Mouse (Mus musculus) stomach, postnatal 0 days (tissue): ENCODE results near the gene Gzmm. TPM values are rescaled to one million over a fixed set of nuclear protein-coding genes. Genes with fewer than 3 reads are reported as not detected.

ENCODE experiments used
- ATAC-seq: fragments of 200-750 bp; cut with Nextera tagmentation; 2 replicates; pipeline ENCODE4 v1.8.0; 2017; ENCODE audit not compliant: low FRiP score, low TSS enrichment
- DNase-seq: peaks from one replicate; pipeline ENCODE4 v3.0.0-alpha.2; 2016; ENCODE audit warnings: low spot score
- H3K27ac ChIP-seq: fragments of 300-500 bp; sonication (generic); replicated peaks from 2 replicates; pipeline ENCODE4 v1.5.1; 2014; ENCODE audit warnings: mild to moderate bottlenecking, control low read depth
- H3K27me3 ChIP-seq: fragments of 300-500 bp; sonication (generic); 2 replicates; pipeline ENCODE4 v1.6.1; 2014; ENCODE audit warnings: low read length; ENCODE audit not compliant: control insufficient read depth, insufficient read depth
- H3K36me3 ChIP-seq: fragments of 300-500 bp; sonication (generic); 2 replicates; pipeline ENCODE4 v1.6.1; 2014; ENCODE audit warnings: low read length, mixed read lengths; ENCODE audit not compliant: control insufficient read depth, insufficient read depth
- H3K4me1 ChIP-seq: fragments of 300-500 bp; sonication (generic); replicated peaks from 2 replicates; pipeline ENCODE4 v1.6.1; 2014; ENCODE audit warnings: antibody characterized with exemption; ENCODE audit not compliant: control insufficient read depth, insufficient read depth
- H3K4me2 ChIP-seq: fragments of 300-500 bp; sonication (generic); replicated peaks from 2 replicates; pipeline ENCODE4 v1.6.1; 2014; ENCODE audit warnings: low read depth, mild to moderate bottlenecking, control low read depth, moderate library complexity
- H3K4me3 ChIP-seq: fragments of 300-500 bp; sonication (generic); 2 replicates; pipeline ENCODE4 v1.5.1; 2014; ENCODE audit warnings: low read depth, low read length, control low read depth
- H3K9ac ChIP-seq: fragments of 300-500 bp; sonication (generic); 2 replicates; pipeline ENCODE4 v1.6.1; 2014; ENCODE audit warnings: mild to moderate bottlenecking, low read length, control low read depth, mixed read lengths
- H3K9me3 ChIP-seq: fragments of 300-500 bp; sonication (generic); 2 replicates; pipeline ENCODE4 v1.6.1; 2016; ENCODE audit warnings: low read length; ENCODE audit not compliant: control insufficient read depth
- CTCF ChIP-seq: IDR thresholded peaks from 2 replicates; pipeline ENCODE4 v1.5.1; 2016; ENCODE audit warnings: antibody characterized with exemption, low read depth, mild to moderate bottlenecking, moderate library complexity
- EP300 ChIP-seq: optimal IDR thresholded peaks from 2 replicates; pipeline ENCODE3; 2016; ENCODE audit warnings: antibody characterized with exemption
- WGBS: fragments of 180-500 bp; shearing (Covaris S2); extraction: QIAGEN DNeasy Blood & Tissue Kit; methylation state at CpG from one replicate; pipeline ENCODE4 v1.1.7; 2014; 5-methylcytosine and 5-hydroxymethylcytosine counted together
- polyA plus RNA-seq: library from polyadenylated mRNA; unstranded; fragments of >200 nt; fragmentation: Nextera tagmentation; extraction: Ambion mirVana; gene quantifications from 2 replicates; pipeline ENCODE4 v1.2.1, GENCODE M21; 2015

The Gzmm gene
- polyA plus RNA-seq: 0.62 and 0.83 TPM in 2 replicates

DNA sequence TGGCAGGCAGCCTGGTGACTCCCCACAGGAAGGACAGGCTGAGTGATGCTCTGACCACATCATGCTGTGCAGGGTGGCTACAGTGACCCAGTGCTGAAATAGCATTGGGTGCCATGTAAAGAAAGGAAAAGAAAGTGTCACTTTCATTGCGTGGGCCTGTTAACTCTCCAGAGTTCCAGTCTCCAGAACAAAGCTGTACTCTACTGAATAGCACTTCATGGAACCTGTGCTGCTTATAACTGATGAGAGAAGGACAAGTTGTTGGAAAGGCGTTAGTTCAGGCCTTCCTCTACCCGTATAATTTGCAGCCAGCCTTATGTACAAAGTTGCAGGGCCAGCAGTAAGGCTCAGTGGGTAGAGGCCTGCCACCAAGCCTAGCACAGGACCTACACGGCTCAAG lies at the start of gene Gzmm:
TSS of gene Gzmm (plus strand) at position 301 of the 400 bp plus-strand sequence.
- Histone ChIP-seq H3K4me1 (peaks cover 4% of the 10 kb centered on the region; the same call in 1 of the 2 replicates), H3K9me3 (no peaks in the 10 kb centered on the region), H3K27me3 (no peaks in the 10 kb centered on the region), H3K4me2 (no peak within 1 kb of the TSS), H3K36me3 (peaks cover 20% of the 10 kb centered on the region), H3K4me3 (no peak within 1 kb of the TSS), H3K27ac (no peak within 1 kb of the TSS), H3K9ac (no peak within 1 kb of the TSS)
- no peak for DNase-seq
- TF ChIP-seq EP300: no peak
- TF ChIP-seq CTCF: no peak
- WGBS: 78% methylated on average over 4 of the region's 4 CpGs
- ATAC-seq: no peak

DNA sequence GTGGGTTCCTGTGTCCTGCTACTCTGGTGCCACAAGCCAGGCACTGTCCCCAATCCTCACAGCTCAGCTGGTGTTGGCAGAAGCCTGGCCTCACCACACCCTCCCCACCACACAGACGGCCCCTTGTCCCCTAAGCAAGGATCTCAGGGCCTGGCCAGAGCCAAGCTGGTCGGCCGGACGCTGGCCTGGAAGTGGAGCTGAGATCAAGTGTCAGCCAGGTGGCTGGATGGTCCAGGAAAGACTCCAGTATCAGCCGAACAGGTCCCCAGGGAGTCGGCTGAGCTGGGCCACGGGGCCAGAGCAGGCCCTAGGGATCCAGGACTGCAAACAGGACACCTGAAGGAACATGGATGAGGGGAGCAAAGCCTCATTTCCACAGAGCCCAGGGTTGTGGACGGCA lies 43.1 kb upstream of the Gzmm start, which contains the start of gene Odf3l2:
TSS of gene Odf3l2 (minus strand) at position 28 of the 400 bp plus-strand sequence.
- DNase-seq (no peak), ATAC-seq (no peak)
- Histone ChIP-seq H3K36me3 (no peaks in the 10 kb centered on the region), H3K9me3 (no peaks in the 10 kb centered on the region), H3K4me3 (no peak within 1 kb of the TSS), H3K27me3 (no peaks in the 10 kb centered on the region), H3K9ac (no peak within 1 kb of the TSS), H3K4me1 (no peaks in the 10 kb centered on the region), H3K27ac (no peak within 1 kb of the TSS), H3K4me2 (no peak within 1 kb of the TSS)
- TF ChIP-seq CTCF: no peak
- TF ChIP-seq EP300: no peak
- 57% methylated on average over 8 of the region's 8 CpGs for WGBS

DNA sequence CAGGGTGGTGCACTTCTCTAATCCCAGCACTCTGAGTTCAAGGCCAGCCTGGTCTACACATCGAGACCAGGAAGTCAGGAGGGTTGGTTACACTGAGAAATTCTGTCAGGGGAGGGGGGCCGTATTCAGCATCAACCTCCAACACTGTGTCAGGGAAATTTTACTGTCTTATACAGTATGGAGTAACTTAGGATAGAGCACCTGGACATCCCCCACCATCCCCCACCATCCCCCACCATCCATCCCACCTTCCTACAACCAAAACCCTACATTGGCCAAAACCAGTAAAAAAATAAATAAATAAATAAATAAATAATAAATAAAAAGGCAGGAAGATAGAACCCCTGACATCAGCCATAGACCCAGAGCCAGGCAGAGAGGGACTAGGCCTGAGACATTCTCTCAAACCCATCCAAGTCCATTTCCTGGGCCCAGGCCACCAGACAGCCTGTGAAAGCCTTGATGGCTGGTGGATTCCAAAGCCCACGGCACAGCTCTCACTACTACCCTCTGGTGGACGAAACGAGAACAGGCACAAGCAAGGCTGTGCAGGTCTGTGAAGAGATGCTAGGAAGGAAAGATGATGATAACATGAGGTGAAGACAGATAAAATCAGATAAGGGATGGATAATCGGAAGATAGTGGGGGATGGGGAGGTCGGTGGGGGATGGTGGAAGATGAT lies 39.6 kb upstream of the Gzmm start:
- 26% methylated on average over 7 of the region's 7 CpGs for WGBS
- Histone ChIP-seq H3K4me3 (no peak overlapping the region), H3K27me3 (no peaks in the 10 kb centered on the region), H3K9me3 (no peaks in the 10 kb centered on the region), H3K36me3 (no peaks in the 10 kb centered on the region), H3K9ac (no peak overlapping the region), H3K4me1 (no peaks in the 10 kb centered on the region), H3K4me2 (no peak overlapping the region), H3K27ac (no peak overlapping the region)
- DNase-seq (peak; percentile 82), ATAC-seq (peak; percentile 76)
- no peak for TF ChIP-seq EP300
- peak; percentile 98 for TF ChIP-seq CTCF

DNA sequence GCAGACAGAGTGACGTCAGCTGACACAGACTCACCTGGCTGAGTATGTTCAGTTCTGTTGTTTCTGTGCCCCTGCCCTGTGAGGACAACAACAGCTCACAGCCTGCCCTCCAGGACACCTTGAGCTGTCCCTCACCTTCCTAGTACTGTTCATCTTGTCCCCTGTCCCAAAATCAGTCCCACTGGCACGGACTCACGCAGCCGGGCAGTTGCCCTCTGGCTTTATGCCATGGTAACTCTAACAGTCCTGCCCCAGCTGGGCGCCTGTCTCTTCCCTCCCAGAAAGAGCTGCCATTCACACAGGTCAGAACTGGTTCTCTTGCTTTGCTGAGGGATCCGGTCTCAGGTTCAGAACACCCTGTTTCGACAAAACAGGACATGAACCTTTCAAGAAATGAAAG lies 36.0 kb upstream of the Gzmm start:
- TF ChIP-seq CTCF (no peak), EP300 (no peak)
- WGBS: 54% methylated on average over 7 of the region's 7 CpGs
- no peak for DNase-seq

DNA sequence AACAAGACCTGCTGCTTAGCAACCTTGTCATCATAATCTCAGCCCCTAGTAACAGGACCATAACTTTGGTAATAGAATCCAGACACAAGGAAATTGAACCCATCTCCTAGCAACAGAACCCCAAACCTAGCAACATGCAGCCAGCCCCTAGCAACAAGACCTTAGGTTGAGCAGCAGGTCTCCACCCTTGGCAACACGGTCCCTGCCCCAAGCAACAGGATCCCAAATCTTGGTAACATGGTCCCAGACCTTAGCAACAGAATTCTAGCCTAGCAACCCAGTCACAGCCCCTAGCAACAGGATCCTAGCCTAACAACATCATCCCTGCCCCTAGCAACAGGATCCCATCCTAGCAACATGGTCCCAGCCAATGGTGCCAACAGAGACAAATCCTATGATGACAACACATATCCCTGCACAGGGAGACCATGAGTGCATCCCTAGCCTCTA lies 33.8 kb upstream of the Gzmm start:
- Histone ChIP-seq H3K4me2 (no peak overlapping the region), H3K27me3 (no peaks in the 10 kb centered on the region; the same call in 1 of the 2 replicates), H3K9ac (no peak overlapping the region), H3K4me3 (no peak overlapping the region), H3K27ac (no peak overlapping the region), H3K36me3 (no peaks in the 10 kb centered on the region), H3K4me1 (no peaks in the 10 kb centered on the region), H3K9me3 (no peaks in the 10 kb centered on the region)
- 47% methylated on average over 1 of the region's 1 CpGs for WGBS
- TF ChIP-seq EP300 (no peak), CTCF (no peak)
- ATAC-seq (no peak), DNase-seq (no peak)

More for the DNA sequence above, 36.0 kb upstream of the Gzmm start:
- no peaks in the 10 kb centered on the region for H3K9me3 ChIP-seq
- H3K36me3 ChIP-seq: no peaks in the 10 kb centered on the region
- no peak for ATAC-seq
- no peaks in the 10 kb centered on the region; the same call in 1 of the 2 replicates for H3K27me3 ChIP-seq
- H3K27ac ChIP-seq: no peak overlapping the region
- H3K4me1 ChIP-seq: no peaks in the 10 kb centered on the region
- H3K4me3 ChIP-seq: no peak overlapping the region
- no peak overlapping the region for H3K9ac ChIP-seq
- no peak overlapping the region for H3K4me2 ChIP-seq

DNA sequence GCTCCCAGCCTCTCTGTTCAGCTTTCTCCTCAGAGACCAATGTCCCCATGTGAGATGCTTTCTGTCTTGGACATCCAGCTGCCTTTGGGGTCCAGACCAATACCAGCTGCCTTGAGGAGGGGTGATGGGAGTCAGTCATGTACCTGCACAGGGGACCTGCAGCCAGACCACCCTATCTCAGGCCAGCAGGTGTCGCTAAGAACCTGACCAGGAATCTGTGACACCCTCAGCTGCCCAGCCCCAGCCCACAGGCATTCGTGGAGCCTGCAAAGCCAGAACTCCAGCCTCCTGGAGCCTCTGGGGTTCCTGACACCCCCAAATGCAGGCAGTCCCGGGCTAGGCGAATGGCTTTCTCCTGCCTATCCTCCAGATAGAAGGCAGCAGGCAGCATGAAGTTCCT lies 30.0 kb upstream of the Gzmm start:
- TF ChIP-seq CTCF (peak; percentile 62), EP300 (no peak)
- no peak overlapping the region for H3K4me3 ChIP-seq
- H3K27ac ChIP-seq: no peak overlapping the region
- H3K4me2 ChIP-seq: no peak overlapping the region
- H3K9ac ChIP-seq: no peak overlapping the region; the same call in 1 of the 2 replicates
- peak; percentile 54 for DNase-seq
- no peak for ATAC-seq
- no peaks in the 10 kb centered on the region for H3K36me3 ChIP-seq
- H3K9me3 ChIP-seq: no peaks in the 10 kb centered on the region
- no peaks in the 10 kb centered on the region; the same call in 1 of the 2 replicates for H3K27me3 ChIP-seq
- H3K4me1 ChIP-seq: no peaks in the 10 kb centered on the region
- 15% methylated on average over 4 of the region's 4 CpGs for WGBS
